Mouse (Mus musculus) ES-E14 (cell line): ENCODE results near the gene Ppil2.

Experiments
- CHD2 ChIP-seq: IDR thresholded peaks from 2 replicates; pipeline ENCODE4 v1.6.1; 2014; ENCODE audit warnings: mild to moderate bottlenecking, low read depth, low read length, inconsistent platforms
- MAFK ChIP-seq: IDR thresholded peaks from 2 replicates; pipeline ENCODE4 v1.6.1; 2014; ENCODE audit warnings: mild to moderate bottlenecking, low read depth, low read length, inconsistent platforms; ENCODE audit not compliant: insufficient read depth
- ZNF384 ChIP-seq: IDR thresholded peaks from 2 replicates; pipeline ENCODE4 v1.6.1; 2012; ENCODE audit warnings: low read depth, low read length, inconsistent platforms

GRCm38 (mm10) chr16:17055584-17055983 is 55.5 kb downstream of the Ppil2 start:
- TF ChIP-seq CHD2 = no peak
- TF ChIP-seq MAFK = no peak
- no peak for TF ChIP-seq ZNF384
